Mouse (Mus musculus): Measurements from ENCODE around the gene Trim67. TPM values are rescaled to one million over a fixed set of nuclear protein-coding genes. Genes with fewer than 3 reads are reported as not detected.

Gene Trim67
- 10 to 100 TPM; 14.9 to 16.5 TPM for total RNA-seq (2021)
- long read RNA-seq, experiment 1, partial matches to known transcripts: 0 of 4 reads
- long read RNA-seq, experiment 1, other reads (novel, unspliced or antisense): 4 of 4 reads
- long read RNA-seq, experiment 2, partial matches to known transcripts: 0 of 6 reads
- long read RNA-seq, experiment 2, other reads (novel, unspliced or antisense): 6 of 6 reads

- peak; percentile 68 to 85 for DNase-seq (ENCODE audit: low spot score in 2 of 2)
Measured at GRCm38 (mm10) chr8:124792708-124793107, at the start of gene Trim67. TSS of gene Trim67 (plus strand) at chr8:124793092.

GRCm38 (mm10) chr8:124746661-124747060, 46.2 kb upstream of the Trim67 start:
- DNase-seq (ENCODE audit: low spot score in 2 of 2): no peak

GRCm38 (mm10) chr8:124751191-124751590, 41.7 kb upstream of the Trim67 start:
- DNase-seq (ENCODE audit: low spot score in 2 of 2): no peak

GRCm38 (mm10) chr8:124751709-124752173, 41.2 kb upstream of the Trim67 start, which contains the start of gene Fam89a:
TSS of gene Fam89a (minus strand) at chr8:124751832.
- no peak for DNase-seq (ENCODE audit: low spot score in 2 of 2)

- no peak for DNase-seq (ENCODE audit: low spot score in 2 of 2)
Measured at GRCm38 (mm10) chr8:124752325-124752862, 40.5 kb upstream of the Trim67 start.

- DNase-seq (ENCODE audit: low spot score in 2 of 2): peak in 1 of 2 experiments; percentile 57
Measured at GRCm38 (mm10) chr8:124754101-124754791, 38.6 kb upstream of the Trim67 start.

- DNase-seq (ENCODE audit: low spot score in 2 of 2): no peak
Measured at GRCm38 (mm10) chr8:124754792-124755190, 38.1 kb upstream of the Trim67 start.

- no peak for DNase-seq (ENCODE audit: low spot score in 2 of 2)
Measured at GRCm38 (mm10) chr8:124755481-124755880, 37.4 kb upstream of the Trim67 start.

GRCm38 (mm10) chr8:124756153-124756552, 36.7 kb upstream of the Trim67 start:
- DNase-seq (ENCODE audit: low spot score in 2 of 2): no peak

- DNase-seq (ENCODE audit: low spot score in 2 of 2): no peak
Measured at GRCm38 (mm10) chr8:124756601-124757000, 36.3 kb upstream of the Trim67 start.

- DNase-seq (ENCODE audit: low spot score in 2 of 2): no peak
Measured at GRCm38 (mm10) chr8:124758544-124758943, 34.3 kb upstream of the Trim67 start.

- no peak for DNase-seq (ENCODE audit: low spot score in 2 of 2)
Measured at GRCm38 (mm10) chr8:124763061-124763460, 29.8 kb upstream of the Trim67 start.

GRCm38 (mm10) chr8:124772389-124772788, 20.5 kb upstream of the Trim67 start:
- peak; percentile 27 to 60 for DNase-seq (ENCODE audit: low spot score in 2 of 2)

GRCm38 (mm10) chr8:124775695-124776094, 17.2 kb upstream of the Trim67 start:
- DNase-seq (ENCODE audit: low spot score in 2 of 2): peak; percentile 67 to 82

GRCm38 (mm10) chr8:124780236-124780635, 12.7 kb upstream of the Trim67 start:
- no peak for DNase-seq (ENCODE audit: low spot score in 2 of 2)

GRCm38 (mm10) chr8:124782431-124782830, 10.5 kb upstream of the Trim67 start:
- no peak for DNase-seq (ENCODE audit: low spot score in 2 of 2)

- no peak for DNase-seq (ENCODE audit: low spot score in 2 of 2)
Measured at GRCm38 (mm10) chr8:124783228-124783627, 9.7 kb upstream of the Trim67 start.

GRCm38 (mm10) chr8:124784613-124785012, 8.3 kb upstream of the Trim67 start:
- peak; percentile 28 to 49 for DNase-seq (ENCODE audit: low spot score in 2 of 2)

- DNase-seq (ENCODE audit: low spot score in 2 of 2): no peak
Measured at GRCm38 (mm10) chr8:124790676-124791075, 2.2 kb upstream of the Trim67 start.

- no peak for DNase-seq (ENCODE audit: low spot score in 2 of 2)
Measured at GRCm38 (mm10) chr8:124791751-124792150, 1.1 kb upstream of the Trim67 start.

GRCm38 (mm10) chr8:124792186-124792585, 706 bp upstream of the Trim67 start:
- DNase-seq (ENCODE audit: low spot score in 2 of 2): peak; percentile 56 to 58

- peak; percentile 72 to 83 for DNase-seq (ENCODE audit: low spot score in 2 of 2)
Measured at GRCm38 (mm10) chr8:124793172-124793651, 320 bp downstream of the Trim67 start.

All from layer of hippocampus, postnatal 14 days (tissue).